Mouse (Mus musculus): Measurements from ENCODE around the gene Pxylp1.

DNA sequence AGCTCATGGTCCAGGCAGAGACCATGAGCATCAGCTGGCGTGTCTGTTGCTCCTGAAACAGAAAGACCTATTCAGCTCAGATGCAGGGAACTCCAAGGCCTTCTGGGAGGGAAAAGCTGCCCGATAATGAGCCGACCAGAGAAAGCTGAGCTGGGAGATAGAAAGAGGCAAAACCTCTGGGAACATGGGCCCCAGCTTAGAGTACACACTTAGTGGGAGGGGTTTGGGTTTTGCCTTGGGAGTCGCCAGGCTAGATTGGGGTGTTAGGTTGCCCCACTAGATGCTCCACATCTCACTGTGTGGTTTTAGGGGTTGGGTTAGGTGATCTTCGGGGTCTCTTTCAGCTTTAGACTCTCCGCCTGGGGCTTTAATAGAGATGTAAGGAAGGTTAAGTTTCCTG, 30.6 kb upstream of the Pxylp1 start:
- TF ChIP-seq CTCF (IDR thresholded peaks at IDR 0.05; ENCODE audit: insufficient read depth, low read length), result no peak
- TF ChIP-seq POLR2A (IDR thresholded peaks at IDR 0.05; ENCODE audit: borderline replicate concordance, extremely low read depth, low read depth, low read length), result no peak
